Mouse (Mus musculus): ENCODE data around the gene Dpt. TPM values are rescaled to one million over a fixed set of nuclear protein-coding genes. Genes with fewer than 3 reads are reported as not detected.

The Dpt gene
- total and polyA plus RNA-seq, 3 experiments = not detected

DNA sequence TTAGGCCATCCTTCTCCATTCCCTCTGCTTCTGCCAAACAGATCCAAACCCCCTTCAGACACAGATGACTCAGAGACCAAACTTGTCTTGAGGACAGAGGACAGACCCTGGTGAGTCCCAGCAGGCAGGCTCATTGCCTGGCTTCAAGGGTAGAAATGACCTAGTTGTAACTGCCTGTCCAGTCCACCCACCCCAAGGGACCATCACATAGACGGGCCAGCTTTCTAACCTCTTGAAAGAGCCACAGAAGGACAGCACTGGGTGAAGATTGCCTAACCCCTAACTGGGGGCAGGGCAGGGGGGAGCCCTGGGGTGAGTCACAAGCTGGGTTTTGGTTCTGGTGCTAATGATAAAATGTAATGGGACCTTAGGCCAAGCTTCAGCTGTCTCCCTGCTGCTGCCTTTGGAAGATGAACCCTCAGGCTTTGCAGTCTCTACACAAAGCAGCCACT, 2.1 kb downstream of the Dpt start:
- in situ Hi-C loops (cut with MboI; ENCODE audit: low pct_ligation_motif_present, low pct_unique_long_range_greater_than_20kb, low sequenced_read_pairs) = no loop called here
- Histone ChIP-seq H3K9ac (ENCODE audit: insufficient read depth, low read depth) (no peak overlapping the region), H3K36me3 (replicated peaks in 1 of 2; ENCODE audit: control insufficient read depth in 1 of 2, insufficient read depth in 1 of 2, low read length in 1 of 2) (no peaks in the 10 kb centered on the region), H3K4me3 (replicated peaks in 1 of 3; ENCODE audit: low read depth in 2 of 3, low read length in 2 of 3, poor library complexity in 1 of 3) (no peak overlapping the region), H3K4me1 (ENCODE audit: control insufficient read depth in 1 of 2, insufficient read depth in 2 of 2) (no peaks in the 10 kb centered on the region), H3K27ac (ENCODE audit: insufficient read depth, low read depth) (no peak overlapping the region), H3K27me3 (replicated peaks) (no peaks in the 10 kb centered on the region), H3K9me3 (replicated peaks; ENCODE audit: low read length) (no peaks in the 10 kb centered on the region), H3K79me2 (replicated peaks; ENCODE audit: control insufficient read depth, extremely low read depth, insufficient read depth, poor library complexity, severe bottlenecking) (no peaks in the 10 kb centered on the region), H3K4me2 (ENCODE audit: insufficient read depth, low read depth, poor library complexity, severe bottlenecking) (no peak overlapping the region)
- DNase-seq (ENCODE audit: extremely low read depth) = no peak
- TF ChIP-seq ETS1 (conservative IDR thresholded peaks at IDR 0.05; ENCODE audit: low read depth, low read length) (no peak), ZNF384 (IDR thresholded peaks at IDR 0.05; ENCODE audit: low read depth, low read length) (no peak)
- dilution Hi-C loops (cut with MboI; ENCODE audit: extremely low pct_ligation_motif_present, extremely low pct_unique_long_range_greater_than_20kb, low sequenced_read_pairs) = no loop called here

DNA sequence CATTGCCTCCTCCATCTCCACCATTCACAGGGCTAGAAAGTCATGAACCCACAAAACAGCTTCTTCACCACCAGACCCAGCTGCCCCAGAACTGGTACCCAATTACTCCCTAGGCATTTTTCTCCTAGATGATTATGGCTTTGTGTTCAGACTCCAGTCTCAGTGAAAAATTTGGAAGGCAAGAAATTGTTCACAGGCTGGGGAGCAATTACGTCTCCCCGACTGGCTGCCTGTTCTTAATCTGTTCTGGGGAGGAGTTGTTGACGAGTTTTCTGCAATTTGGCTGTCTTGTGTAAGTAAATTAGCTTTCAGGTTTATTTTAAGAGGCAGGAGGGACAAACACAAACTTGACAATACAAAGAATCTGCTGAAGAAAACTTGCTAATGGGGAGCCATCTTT, 2.7 kb downstream of the Dpt start:
- H3K9me3 ChIP-seq (replicated peaks; ENCODE audit: low read length) = no peaks in the 10 kb centered on the region
- TF ChIP-seq POLR2AphosphoS2 (IDR thresholded peaks at IDR 0.05; ENCODE audit: low read depth, low read length) (no peak), E2F4 (IDR thresholded peaks at IDR 0.05; ENCODE audit: insufficient replicate concordance, low read depth, low read length) (no peak), ELF1 (IDR thresholded peaks at IDR 0.05; ENCODE audit: low read depth, low read length) (no peak), MEF2A (IDR thresholded peaks at IDR 0.05; ENCODE audit: borderline replicate concordance, low read depth, low read length) (no peak), CTCF (conservative IDR thresholded peaks at IDR 0.05 in 1 of 2, IDR thresholded peaks at IDR 0.05 in 1 of 2; ENCODE audit: low read depth in 2 of 2, low read length in 2 of 2) (no peak), MAZ (IDR thresholded peaks at IDR 0.05; ENCODE audit: low read depth, low read length) (no peak), ZC3H11A (IDR thresholded peaks at IDR 0.05; ENCODE audit: low read depth, low read length) (no peak), MYC (IDR thresholded peaks at IDR 0.05; ENCODE audit: low read depth, low read length) (no peak), NELFE (IDR thresholded peaks at IDR 0.05; ENCODE audit: low read depth, low read length) (no peak), GABPA (IDR thresholded peaks at IDR 0.05; ENCODE audit: insufficient replicate concordance, low read depth, low read length) (no peak), UBTF (IDR thresholded peaks at IDR 0.05; ENCODE audit: low read depth, low read length) (no peak)
- no peak overlapping the region for H3K4me3 ChIP-seq (replicated peaks in 1 of 3; ENCODE audit: low read depth in 2 of 3, low read length in 2 of 3, poor library complexity in 1 of 3)
- DNase-seq (ENCODE audit: extremely low read depth) = no peak
- in situ Hi-C loops (cut with MboI; ENCODE audit: low pct_ligation_motif_present, low pct_unique_long_range_greater_than_20kb, low sequenced_read_pairs) (no loop called here), dilution Hi-C loops (cut with MboI; ENCODE audit: extremely low pct_ligation_motif_present, extremely low pct_unique_long_range_greater_than_20kb, low sequenced_read_pairs) (no loop called here)
- H3K4me1 ChIP-seq (ENCODE audit: control insufficient read depth in 1 of 2, insufficient read depth in 2 of 2) = no peaks in the 10 kb centered on the region
- H3K4me2 ChIP-seq (ENCODE audit: insufficient read depth, low read depth, poor library complexity, severe bottlenecking) = no peak overlapping the region
- no peak overlapping the region for H3K27ac ChIP-seq (ENCODE audit: insufficient read depth, low read depth)
- no peak overlapping the region for H3K9ac ChIP-seq (ENCODE audit: insufficient read depth, low read depth)
- H3K36me3 ChIP-seq (replicated peaks in 1 of 2; ENCODE audit: control insufficient read depth in 1 of 2, insufficient read depth in 1 of 2, low read length in 1 of 2) = no peaks in the 10 kb centered on the region
- H3K79me2 ChIP-seq (replicated peaks; ENCODE audit: control insufficient read depth, extremely low read depth, insufficient read depth, poor library complexity, severe bottlenecking) = no peaks in the 10 kb centered on the region
- H3K27me3 ChIP-seq (replicated peaks) = no peaks in the 10 kb centered on the region

DNA sequence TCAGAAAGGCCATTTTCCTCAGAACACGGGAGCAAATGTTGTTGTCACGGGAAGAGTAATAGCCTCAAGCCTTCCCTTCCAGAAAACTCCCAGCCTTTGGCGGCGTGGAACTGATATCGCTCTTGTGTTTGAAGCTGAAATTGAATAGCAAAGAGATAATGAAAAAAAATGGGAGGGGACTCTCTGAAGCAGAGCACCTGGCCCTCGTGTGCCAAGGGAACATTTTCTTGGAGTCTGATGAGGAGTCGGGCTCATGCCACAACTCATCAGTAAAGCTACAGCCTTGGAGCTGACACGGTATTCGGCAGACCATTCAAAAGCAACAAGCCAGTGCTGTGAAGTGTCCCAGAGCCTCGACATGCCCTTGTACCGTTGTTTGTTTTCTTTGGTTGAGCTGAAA, 7.8 kb downstream of the Dpt start:
- Histone ChIP-seq H3K9ac (ENCODE audit: insufficient read depth, low read depth) (no peak overlapping the region), H3K4me3 (replicated peaks in 1 of 3; ENCODE audit: low read depth in 2 of 3, low read length in 2 of 3, poor library complexity in 1 of 3) (no peak overlapping the region), H3K4me1 (ENCODE audit: control insufficient read depth in 1 of 2, insufficient read depth in 2 of 2) (no peaks in the 10 kb centered on the region), H3K79me2 (replicated peaks; ENCODE audit: control insufficient read depth, extremely low read depth, insufficient read depth, poor library complexity, severe bottlenecking) (no peaks in the 10 kb centered on the region), H3K27me3 (replicated peaks) (no peaks in the 10 kb centered on the region), H3K36me3 (replicated peaks in 1 of 2; ENCODE audit: control insufficient read depth in 1 of 2, insufficient read depth in 1 of 2, low read length in 1 of 2) (no peaks in the 10 kb centered on the region), H3K4me2 (ENCODE audit: insufficient read depth, low read depth, poor library complexity, severe bottlenecking) (no peak overlapping the region), H3K27ac (ENCODE audit: insufficient read depth, low read depth) (no peak overlapping the region), H3K9me3 (replicated peaks; ENCODE audit: low read length) (no peaks in the 10 kb centered on the region)
- dilution Hi-C loops (cut with MboI; ENCODE audit: extremely low pct_ligation_motif_present, extremely low pct_unique_long_range_greater_than_20kb, low sequenced_read_pairs) (no loop called here), in situ Hi-C loops (cut with MboI; ENCODE audit: low pct_ligation_motif_present, low pct_unique_long_range_greater_than_20kb, low sequenced_read_pairs) (no loop called here)
- TF ChIP-seq CTCF (conservative IDR thresholded peaks at IDR 0.05 in 1 of 2, IDR thresholded peaks at IDR 0.05 in 1 of 2; ENCODE audit: low read depth in 2 of 2, low read length in 2 of 2) (no peak), MAFK (IDR thresholded peaks at IDR 0.05; ENCODE audit: insufficient replicate concordance, low read length) (no peak), RCOR1 (conservative IDR thresholded peaks at IDR 0.05; ENCODE audit: low read depth, low read length) (no peak), MAX (IDR thresholded peaks at IDR 0.05; ENCODE audit: low read length) (no peak), ZKSCAN1 (IDR thresholded peaks at IDR 0.05; ENCODE audit: borderline replicate concordance, low read depth, low read length) (no peak), PAX5 (IDR thresholded peaks at IDR 0.05; ENCODE audit: low read length) (no peak), ZNF384 (IDR thresholded peaks at IDR 0.05; ENCODE audit: low read depth, low read length) (no peak), MXI1 (IDR thresholded peaks at IDR 0.05; ENCODE audit: low read depth, low read length) (no peak), EP300 (IDR thresholded peaks at IDR 0.05; ENCODE audit: low read length) (no peak), MEF2A (IDR thresholded peaks at IDR 0.05; ENCODE audit: borderline replicate concordance, low read depth, low read length) (no peak), POLR2A (IDR thresholded peaks at IDR 0.05; ENCODE audit: low read depth, low read length) (no peak), NRF1 (IDR thresholded peaks at IDR 0.05; ENCODE audit: low read depth, low read length) (no peak)
- no peak for DNase-seq (ENCODE audit: extremely low read depth)

Data from CH12.LX (cell line).